Mouse (Mus musculus): ENCODE measurements around the gene Foxj2.

Foxj2 gene

DNA sequence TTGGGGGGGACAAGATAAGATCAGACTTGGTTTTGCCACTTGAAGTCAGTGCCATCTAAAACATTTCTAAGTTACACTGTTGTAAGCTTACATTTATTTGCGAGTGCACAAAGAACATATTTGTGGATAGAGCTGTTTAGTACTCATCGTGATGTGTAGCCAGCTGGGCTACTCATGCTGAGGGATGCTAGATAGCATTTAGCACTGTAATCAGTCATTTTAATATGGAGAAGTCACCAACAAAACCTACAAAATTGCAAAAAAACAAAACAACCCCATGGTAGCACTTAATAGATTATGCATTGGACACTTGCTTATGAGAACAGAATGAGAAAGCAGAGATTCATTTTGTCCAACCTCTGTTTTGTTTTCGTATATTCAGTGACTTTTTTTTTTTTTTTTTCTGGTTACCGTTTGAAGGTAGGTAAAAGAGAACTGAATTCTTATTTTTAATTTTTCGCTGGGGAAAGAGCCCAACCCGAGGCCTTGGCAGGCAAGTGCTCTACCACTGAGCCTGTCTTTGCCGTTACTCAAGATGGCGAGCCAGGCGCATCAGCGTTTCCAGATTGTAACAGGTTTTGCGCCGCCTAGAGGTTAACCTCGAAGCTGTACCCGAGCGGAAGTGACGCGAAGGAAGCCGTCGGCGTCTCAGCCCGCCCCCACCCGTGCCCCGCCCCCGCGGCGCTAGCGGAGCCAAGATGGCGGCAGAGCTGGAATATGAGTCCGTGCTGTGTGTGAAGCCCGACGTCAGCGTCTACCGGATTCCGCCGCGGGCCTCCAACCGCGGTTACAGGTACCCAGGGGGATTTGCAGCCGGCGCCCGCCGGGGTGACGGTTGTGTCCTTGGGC is 54.4 kb downstream of the Foxj2 start, which contains the start of gene Necap1:
TSS of gene Necap1 (plus strand) at position 604 of the 849 bp plus-strand sequence.
- peak; percentile 98 for DNase-seq (ENCODE audit: low read depth)

DNA sequence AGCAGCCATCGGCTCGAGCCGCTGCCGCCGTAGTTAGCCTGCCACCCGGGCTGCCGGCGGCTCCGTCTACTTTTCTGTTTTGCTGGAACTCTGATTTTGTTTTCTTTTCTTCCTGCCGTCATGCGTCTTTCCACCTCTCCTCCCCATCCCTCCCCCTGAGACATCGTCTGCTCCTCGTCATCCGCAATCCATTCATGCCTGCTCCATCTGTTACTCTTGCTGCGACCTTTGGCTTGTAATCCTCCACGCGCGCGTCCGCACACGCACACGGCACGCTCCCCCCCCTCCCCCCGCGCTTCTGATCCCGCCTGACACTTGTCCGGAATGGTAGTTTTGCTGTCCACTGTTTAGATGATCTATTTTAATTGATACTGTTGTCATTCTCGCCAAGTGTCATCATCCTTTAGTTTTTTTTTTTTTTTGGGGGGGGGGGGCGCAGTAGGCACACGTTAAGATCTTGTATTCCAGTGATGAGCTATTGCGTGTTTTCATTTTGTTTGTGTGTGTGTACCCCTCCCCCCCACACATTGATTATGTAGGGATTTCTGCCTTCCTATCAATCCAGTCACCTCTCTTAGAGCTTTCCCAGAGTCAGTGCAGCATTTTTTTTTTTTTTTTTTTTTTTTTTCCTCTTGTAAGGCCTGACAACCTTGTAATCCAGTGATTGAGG is 55.1 kb downstream of the Foxj2 start:
- DNase-seq (ENCODE audit: low read depth) = no peak

DNA sequence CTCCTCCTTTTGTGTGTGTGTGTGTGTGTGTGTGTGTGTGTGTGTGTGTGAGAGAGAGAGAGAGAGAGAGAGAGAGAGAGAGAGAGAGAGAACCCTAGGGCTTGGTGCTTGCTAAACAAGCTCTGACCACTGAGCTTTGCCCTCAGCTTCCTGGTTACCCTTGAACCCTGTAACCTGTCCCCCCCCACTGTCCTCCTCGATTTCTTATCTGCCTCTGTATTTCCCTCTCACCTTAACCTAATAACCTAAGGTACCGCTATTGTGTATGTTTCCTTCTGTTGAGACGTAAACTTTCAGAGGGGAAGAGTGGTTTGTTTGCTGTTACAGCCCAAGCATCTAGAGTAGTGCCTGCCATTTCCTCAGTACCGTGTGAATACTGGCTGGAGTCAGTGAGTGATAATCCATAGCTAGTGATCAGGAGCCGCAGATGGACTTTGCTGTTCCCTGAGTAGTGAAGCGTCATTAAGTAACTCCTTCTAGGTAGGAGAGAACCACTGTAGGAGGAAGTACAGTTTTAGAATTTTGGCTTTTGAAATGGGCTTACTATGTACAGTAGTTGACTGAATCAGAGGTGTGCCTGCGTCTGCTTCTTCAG is 59.5 kb downstream of the Foxj2 start:
- DNase-seq (ENCODE audit: low read depth) = no peak

DNA sequence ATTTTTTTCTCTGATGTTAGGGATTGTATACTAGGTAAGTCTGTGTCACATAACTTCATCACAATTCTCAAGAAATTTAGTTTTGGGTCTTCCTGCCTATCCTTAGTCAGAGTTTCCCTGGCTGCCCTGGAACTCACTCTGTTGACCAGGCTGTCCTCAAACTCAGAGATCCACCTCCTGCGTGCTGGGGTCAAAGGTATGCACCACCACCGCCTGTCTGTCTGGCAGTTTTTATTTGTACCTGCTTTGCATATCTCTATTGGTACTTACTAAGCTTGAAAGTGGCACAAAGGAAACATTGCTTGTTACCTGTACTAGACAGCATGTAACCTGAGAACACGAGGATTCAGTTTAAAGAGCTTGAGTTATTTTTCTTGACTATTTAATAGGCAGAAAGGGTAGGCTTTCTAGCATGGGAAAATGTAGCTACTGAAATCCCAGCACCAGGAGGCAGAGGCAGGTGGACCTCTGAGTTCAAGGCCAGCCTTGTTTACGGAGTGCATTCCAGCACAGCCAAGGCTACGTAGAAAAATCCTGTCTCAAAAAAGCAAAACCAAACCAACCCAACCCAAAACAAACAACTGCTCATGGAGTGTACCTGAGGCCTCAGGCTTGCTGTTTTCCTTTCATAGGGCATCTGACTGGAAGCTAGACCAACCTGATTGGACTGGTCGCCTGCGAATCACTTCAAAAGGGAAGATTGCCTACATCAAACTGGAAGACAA is 60.2 kb downstream of the Foxj2 start:
- no peak for DNase-seq (ENCODE audit: low read depth)

DNA sequence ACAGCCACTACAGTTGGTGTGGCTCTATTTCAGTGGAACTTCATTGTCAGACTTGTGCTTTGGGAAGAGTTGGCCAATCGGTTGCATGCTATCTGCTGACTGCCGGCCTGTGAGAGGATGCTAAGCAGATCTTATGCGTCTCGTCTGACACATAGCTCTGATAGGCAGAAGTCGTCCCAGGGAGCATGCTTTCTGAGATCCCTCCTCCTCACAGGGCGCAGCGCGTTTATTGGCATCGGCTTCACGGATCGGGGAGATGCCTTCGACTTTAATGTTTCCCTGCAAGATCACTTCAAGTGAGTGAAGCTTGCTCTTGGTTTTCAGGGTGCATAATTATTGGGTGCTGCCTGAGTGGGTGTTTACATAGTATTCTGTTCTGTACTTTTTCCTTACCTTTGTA is 61.6 kb downstream of the Foxj2 start:
- DNase-seq (ENCODE audit: low read depth) = no peak

DNA sequence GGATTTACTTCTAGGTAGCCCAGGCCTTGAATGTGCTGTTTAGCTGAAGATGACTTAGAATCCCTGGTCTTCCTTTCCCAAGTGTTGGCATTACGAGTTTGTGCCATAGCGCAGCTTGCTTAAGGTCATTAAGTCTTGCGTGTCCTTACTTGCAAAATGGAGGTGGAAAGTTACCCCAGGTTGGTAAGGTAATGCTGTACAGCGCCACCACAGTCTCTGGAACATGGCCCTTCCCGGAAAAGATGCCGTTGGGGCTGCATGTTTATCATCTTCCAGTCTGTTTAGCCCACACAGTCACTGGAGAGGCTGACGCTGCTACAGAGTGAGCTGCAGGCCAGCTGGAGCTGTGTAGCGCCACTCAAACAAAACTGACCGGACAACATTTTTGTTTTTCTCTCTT is 63.9 kb downstream of the Foxj2 start:
- no peak for DNase-seq (ENCODE audit: low read depth)

DNA sequence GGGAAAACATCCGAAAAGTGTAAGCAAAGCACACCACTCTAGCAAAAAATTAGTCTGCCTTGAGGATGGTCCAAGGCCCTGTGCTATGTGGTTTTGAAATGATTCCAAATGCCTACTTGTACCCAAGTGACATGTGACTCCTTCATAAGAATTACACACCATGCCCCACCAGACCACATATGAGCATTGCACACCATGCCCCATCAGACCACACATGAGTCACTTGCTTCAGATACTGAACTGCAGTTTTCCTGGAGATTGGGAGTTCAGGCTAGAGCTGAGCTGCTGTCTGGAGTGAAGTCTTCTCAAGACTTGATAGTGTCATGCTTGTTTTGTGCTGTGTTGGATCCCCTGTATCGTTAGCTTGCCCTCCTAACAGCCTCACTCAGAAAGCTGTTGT is 69.9 kb downstream of the Foxj2 start:
- no peak for DNase-seq (ENCODE audit: low read depth)

DNA sequence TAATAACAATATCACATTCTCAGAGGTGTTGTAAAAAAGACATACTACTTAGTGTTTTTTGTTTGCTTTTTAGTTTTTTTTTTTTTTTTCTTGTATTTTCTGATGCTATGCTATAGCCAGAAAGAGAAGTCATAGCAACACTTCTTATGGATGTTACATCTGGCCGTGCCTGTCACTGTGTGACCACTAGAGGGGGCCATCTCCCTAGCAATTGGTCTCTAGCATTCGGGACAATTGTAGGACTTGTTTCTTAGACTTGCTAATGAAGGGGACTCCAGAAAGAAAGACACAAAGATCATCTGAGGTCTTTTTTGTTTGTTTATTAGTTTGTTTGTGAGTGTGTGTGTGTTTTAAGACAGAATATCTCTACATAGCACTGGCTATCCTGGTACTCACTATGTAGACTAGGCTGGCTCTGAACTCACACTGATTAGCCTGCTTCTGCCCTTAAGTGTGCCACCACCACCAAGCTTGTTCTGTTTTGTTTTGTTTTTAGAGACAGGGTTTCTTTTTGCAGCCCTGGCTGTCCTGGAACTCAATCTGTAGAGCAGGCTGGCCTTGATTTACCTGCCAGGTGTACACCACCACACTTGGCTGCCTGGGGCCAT is 72.8 kb downstream of the Foxj2 start:
- peak; percentile 71 for DNase-seq (ENCODE audit: low read depth)

All from induced T-regulatory cell, adult 2 months (primary cell).